Comparison of ENCODE assay signal across 15 mouse cellular contexts in genomic region chr14:53614341-53614740, GRCm38 (mm10).
A peak's percentile ranks its signal among the peaks of the same experiment; 100 is the strongest.
DNase-seq lines count a peak whose midpoint lies in the region; ATAC-seq and TF ChIP-seq lines count a peak whose summit lies in the region.
"Had no signal": no experiment of that assay in that cellular context is flagged by ENCODE, and none has a peak within 500 bp of the region (broad histone marks: within the 10 kb centered on the region; RNA-seq: fewer than 3 reads in every experiment).

No protein-coding gene starts in this region.

- H3K9me3 ChIP-seq in E14TG2a.4 (ENCODE audit: low read length): no peaks in the 10 kb centered on the region
- H3K9me3 ChIP-seq: forebrain, embryonic 13.5 days; liver, embryonic 13.5 days had no signal

- no peaks in the 10 kb centered on the region for H3K27me3 ChIP-seq in E14TG2a.4 (ENCODE audit: insufficient read depth, low read length)
- H3K27me3 ChIP-seq: forebrain, embryonic 13.5 days; liver, embryonic 13.5 days had no signal

- no peak overlapping the region for H3K27ac ChIP-seq in layer of hippocampus, adult 2 months
- H3K27ac ChIP-seq: forebrain, embryonic 13.5 days; hindbrain, embryonic 14.5 days; liver, embryonic 13.5 days had no signal

- DNase-seq in adrenal gland, postnatal 14 days: peak; percentile 4
- no peak for DNase-seq in adrenal gland, adult 2 months
- DNase-seq in layer of hippocampus, adult 2 months (ENCODE audit: low spot score in 2 of 2): peak in 1 of 2 experiments; percentile 27
- no peak for DNase-seq in layer of hippocampus, postnatal 10 days (ENCODE audit: low spot score in 2 of 2)
- DNase-seq in neural tube, embryonic 10.5 days (ENCODE audit: extremely low spot score, low spot score): no peak
- DNase-seq: adrenal gland, adult 8-10 months; heart, adult 18-20 months; layer of hippocampus, adult 9-11 months; liver, embryonic 13.5 days had no signal

- no peaks in the 10 kb centered on the region for H3K36me3 ChIP-seq in E14TG2a.4 (ENCODE audit: insufficient read depth, low read length)
- H3K36me3 ChIP-seq: liver, embryonic 13.5 days had no signal

- ATAC-seq in megakaryocyte progenitor cell, adult 5-6 weeks (replicated peaks; ENCODE audit: poor library complexity): peak; percentile 75
- ATAC-seq in granulocyte monocyte progenitor cell, adult 5-6 weeks (replicated peaks; ENCODE audit: poor library complexity, severe bottlenecking): no peak; the same call in 1 of the 2 replicates
- ATAC-seq: forebrain, embryonic 13.5 days; midbrain, embryonic 16.5 days had no signal

- no peak overlapping the region for H3K4me3 ChIP-seq in layer of hippocampus, adult 2 months
- H3K4me3 ChIP-seq in E14TG2a.4 (replicated peaks; ENCODE audit: low read length): no peak overlapping the region
- H3K4me3 ChIP-seq: forebrain, embryonic 13.5 days; liver, embryonic 13.5 days had no signal

- peak; percentile 60 for TF ChIP-seq CTCF in layer of hippocampus, adult 2 months (conservative IDR thresholded peaks at IDR 0.05)
- 0 out of 2 replicates have a peak, but pooled peaks have one; percentile 6 for TF ChIP-seq CTCF in E14TG2a.4 (conservative IDR thresholded peaks at IDR 0.05; ENCODE audit: low read length)

- H3K4me1 ChIP-seq in E14TG2a.4 (replicated peaks; ENCODE audit: low read depth, low read length): no peaks in the 10 kb centered on the region
- H3K4me1 ChIP-seq: forebrain, embryonic 13.5 days; liver, embryonic 13.5 days had no signal
